Mouse (Mus musculus) cortical plate, adult 2 months (tissue): Measurements from ENCODE around the gene Lnx2.

Experiments
- CTCF ChIP-seq: fragments of 200-500 bp; IDR thresholded peaks from 2 replicates; pipeline ENCODE4 v1.5.1; 2011; ENCODE audit warnings: mild to moderate bottlenecking, control low read depth, low read length; ENCODE audit not compliant: insufficient read depth; ENCODE audit errors: extremely low read depth
- POLR2A ChIP-seq: fragments of 200-500 bp; IDR thresholded peaks from 2 replicates; pipeline ENCODE4 v1.6.1; 2011; ENCODE audit warnings: mild to moderate bottlenecking, low read length, control low read depth; ENCODE audit not compliant: insufficient read depth; ENCODE audit errors: extremely low read depth

DNA sequence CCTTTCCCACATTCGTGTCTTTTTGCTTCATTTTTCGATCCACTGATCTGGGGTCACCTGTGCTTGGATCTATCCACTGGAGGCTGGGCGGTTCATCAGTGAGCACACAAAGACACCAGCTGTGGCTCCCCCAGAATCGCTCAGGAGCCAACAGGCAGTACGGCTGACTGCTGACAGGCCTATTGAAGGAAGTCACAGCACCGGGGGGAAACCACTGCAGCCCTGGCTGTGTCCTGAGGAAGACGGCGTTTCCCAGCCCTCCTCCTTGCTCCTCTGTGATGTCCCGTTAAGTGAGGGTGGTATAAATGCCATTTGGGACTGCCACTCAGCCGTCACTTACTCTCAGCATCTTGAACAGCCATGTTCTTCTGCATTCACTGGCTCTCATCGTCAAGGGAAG lies 30.5 kb downstream of the Lnx2 start:
- no peak for TF ChIP-seq POLR2A
- no peak for TF ChIP-seq CTCF
